In genomic region chr12:108037446-108037845, GRCm38 (mm10) we compare ENCODE assay signal across 15 mouse cellular contexts. TPM values are rescaled to one million over a fixed set of nuclear protein-coding genes. Genes with fewer than 3 reads are reported as not detected.
"Had no signal": no experiment of that assay in that cellular context is flagged by ENCODE, and none has a peak within 500 bp of the region (broad histone marks: within the 10 kb centered on the region; RNA-seq: fewer than 3 reads in every experiment).

No protein-coding gene starts in this region.

- DNase-seq: kidney, adult 8-10 months; kidney, postnatal 10 days; kidney, postnatal 4 days; lung, embryonic 14.5 days; lung, postnatal 10 days; lung, postnatal 4 days; right cerebral cortex, adult 18-20 months; right cerebral cortex, postnatal 25 days; thymus, adult 2 months; thymus, postnatal 25 days had no signal

- H3K4me2 ChIP-seq: limb, embryonic 15.5 days; liver, embryonic 12.5 days; lung, embryonic 14.5 days; midbrain, embryonic 12.5 days; neural tube, embryonic 15.5 days had no signal

- H3K36me3 ChIP-seq: limb, embryonic 15.5 days; liver, embryonic 12.5 days; midbrain, embryonic 12.5 days; neural tube, embryonic 15.5 days had no signal

- H3K4me1 ChIP-seq: limb, embryonic 15.5 days had no signal

- ATAC-seq: liver, embryonic 12.5 days had no signal

- H3K9ac ChIP-seq: limb, embryonic 15.5 days; liver, embryonic 12.5 days; lung, embryonic 14.5 days; midbrain, embryonic 12.5 days; neural tube, embryonic 15.5 days had no signal

- H3K27ac ChIP-seq: limb, embryonic 15.5 days; liver, embryonic 12.5 days; midbrain, embryonic 12.5 days; neural tube, embryonic 15.5 days had no signal

- H3K9me3 ChIP-seq: limb, embryonic 15.5 days; liver, embryonic 12.5 days; midbrain, embryonic 12.5 days; neural tube, embryonic 15.5 days had no signal

- H3K4me3 ChIP-seq: limb, embryonic 15.5 days; liver, embryonic 12.5 days; midbrain, embryonic 12.5 days; myocyte; neural tube, embryonic 15.5 days had no signal

- H3K27me3 ChIP-seq: limb, embryonic 15.5 days; neural tube, embryonic 15.5 days had no signal

RNA-seq across cellular contexts. Expression of gene Bcl11b, which starts 34.0 kb away (rescaled TPM):
- polyA plus RNA-seq: myocyte had no signal
